ENCODE assay signal across 10 mouse cellular contexts in genomic region chr5:140596927-140597588, GRCm38 (mm10). TPM values are rescaled to one million over a fixed set of nuclear protein-coding genes. Genes with fewer than 3 reads are reported as not detected.
A peak's percentile ranks its signal among the peaks of the same experiment; 100 is the strongest.
DNase-seq lines count a peak whose midpoint lies in the region; ATAC-seq lines count a peak whose summit lies in the region.
"Had no signal": no experiment of that assay in that cellular context is flagged by ENCODE, and none has a peak within 500 bp of the region (broad histone marks: within the 10 kb centered on the region; RNA-seq: fewer than 3 reads in every experiment).

No protein-coding gene starts in this region.

- no peaks in the 10 kb centered on the region; the same call in 1 of the 2 replicates for H3K27me3 ChIP-seq in liver, embryonic 16.5 days (ENCODE audit: control insufficient read depth, insufficient read depth, low read depth, low read length)
- H3K27me3 ChIP-seq in splenic B cell, adult 2 months (ENCODE audit: control insufficient read depth, insufficient read depth, low read length, poor library complexity, severe bottlenecking), result no peaks in the 10 kb centered on the region
- H3K27me3 ChIP-seq: limb, embryonic 12.5 days had no signal

- peak overlapping the region; percentile 70 for H3K4me2 ChIP-seq in liver, embryonic 16.5 days (ENCODE audit: low read depth, low read length)
- H3K4me2 ChIP-seq: limb, embryonic 12.5 days had no signal

- H3K27ac ChIP-seq in liver, embryonic 16.5 days (ENCODE audit: low read length), result peak overlapping the region; percentile 88
- H3K27ac ChIP-seq: limb, embryonic 12.5 days had no signal

- peak overlapping the region; percentile 67 for H3K9ac ChIP-seq in liver, embryonic 16.5 days (ENCODE audit: low read depth, low read length)
- H3K9ac ChIP-seq: limb, embryonic 12.5 days had no signal

- no peaks in the 10 kb centered on the region for H3K9me3 ChIP-seq in liver, embryonic 16.5 days (replicated peaks; ENCODE audit: control insufficient read depth, low read length)
- H3K9me3 ChIP-seq: limb, embryonic 12.5 days had no signal

- H3K4me1 ChIP-seq in liver, embryonic 16.5 days (ENCODE audit: control insufficient read depth, low read depth, low read length), result peaks cover 47% of the 10 kb centered on the region

- 9% methylated on average over 18 of the region's 18 CpGs for WGBS in liver, embryonic 16.5 days (ENCODE audit: insufficient replicate concordance)

- peak; percentile 15 for DNase-seq in A20 (ENCODE audit: low read depth, low spot score)
- DNase-seq in heart, postnatal 36 days, result peak; percentile 52 to 54
- DNase-seq in splenic B cell, adult 2 months (ENCODE audit: low read depth, low spot score), result peak; percentile 66
- no peak for DNase-seq in embryo, embryonic 10.5 days (ENCODE audit: low spot score)
- no peak for DNase-seq in right cerebral cortex, postnatal 25 days
- DNase-seq in cerebellum, adult 9-10 months, result no peak

- peak; percentile 76 for ATAC-seq in activated CD4-positive, CD25-positive, alpha-beta regulatory T cell, adult 4 months
- ATAC-seq in liver, embryonic 16.5 days (ENCODE audit: low read depth), result peak; percentile 89

- no peaks in the 10 kb centered on the region for H3K36me3 ChIP-seq in liver, embryonic 16.5 days (ENCODE audit: control insufficient read depth, insufficient read depth)
- H3K36me3 ChIP-seq in splenic B cell, adult 2 months (ENCODE audit: control insufficient read depth, insufficient read depth, low read length, poor library complexity, severe bottlenecking), result no peaks in the 10 kb centered on the region
- H3K36me3 ChIP-seq: limb, embryonic 12.5 days had no signal

- H3K4me3 ChIP-seq in liver, embryonic 16.5 days (ENCODE audit: low read depth, low read length), result peak overlapping the region; percentile 42
- H3K4me3 ChIP-seq: limb, embryonic 12.5 days had no signal

- intact Hi-C loops in heart, postnatal 36 days (cut with DNase I), result no loop called here

RNA-seq across cellular contexts. Expression of gene Lfng, which starts 10.1 kb away (rescaled TPM):
- polyA plus RNA-seq in activated CD4-positive, CD25-positive, alpha-beta regulatory T cell, adult 4 months (2017; shearing (Covaris generic)), result 10 to 100 TPM; 33.9 to 35.5 TPM
- 1 to 10 TPM; 7.2 to 9.1 TPM for total RNA-seq in heart, postnatal 36 days (2021)
- 8.3 and 9.7 TPM in 2 replicates for polyA plus RNA-seq in liver, embryonic 16.5 days (2015; fragmentation: Nextera tagmentation; extraction: Ambion mirVana)

RNA-seq across cellular contexts. Expression of gene Grifin, which starts 32.2 kb away (rescaled TPM):
- polyA plus RNA-seq in activated CD4-positive, CD25-positive, alpha-beta regulatory T cell, adult 4 months (2017; shearing (Covaris generic)), result 1 to 10 TPM in 1 of 2 experiments, under 1 TPM in 1; 0.98 to 3.8 TPM
- total RNA-seq in heart, postnatal 36 days (2021), result not detected
- 0.59 and 1.2 TPM in 2 replicates for polyA plus RNA-seq in liver, embryonic 16.5 days (2015; fragmentation: Nextera tagmentation; extraction: Ambion mirVana)
- total RNA-seq: adrenal gland, adult 18-20 months had no signal

RNA-seq across cellular contexts. Expression of gene Ttyh3, which starts 51.8 kb away (rescaled TPM):
- 1 to 10 TPM; 5.2 to 5.6 TPM for polyA plus RNA-seq in activated CD4-positive, CD25-positive, alpha-beta regulatory T cell, adult 4 months (2017; shearing (Covaris generic))
- 10 to 100 TPM; 13.4 to 14.7 TPM for total RNA-seq in heart, postnatal 36 days (2021)
- 4.5 and 5.6 TPM in 2 replicates for polyA plus RNA-seq in liver, embryonic 16.5 days (2015; fragmentation: Nextera tagmentation; extraction: Ambion mirVana)

Comparison
In these comparisons a context has a peak if more than half of its experiments do, and no peak if none do; other contexts are left out.
1. DNase-seq: peak in A20 (single experiment), heart, postnatal 36 days (2 of 2) and splenic B cell, adult 2 months (single experiment); none in embryo, embryonic 10.5 days (single experiment), right cerebral cortex, postnatal 25 days (single experiment) and cerebellum, adult 9-10 months (single experiment).